Mouse (Mus musculus): Measurements from ENCODE around the gene Thsd7b. TPM values are rescaled to one million over a fixed set of nuclear protein-coding genes. Genes with fewer than 3 reads are reported as not detected.
"Not testable (repeated sequence)": the region's sequence is repeated elsewhere in the genome, so short reads cannot be mapped to it uniquely, and the experiment has no call there.

Gene Thsd7b
- total RNA-seq, 4 experiments from 2014 or later = 0.19 to 0.46 (median 0.41) TPM

DNA sequence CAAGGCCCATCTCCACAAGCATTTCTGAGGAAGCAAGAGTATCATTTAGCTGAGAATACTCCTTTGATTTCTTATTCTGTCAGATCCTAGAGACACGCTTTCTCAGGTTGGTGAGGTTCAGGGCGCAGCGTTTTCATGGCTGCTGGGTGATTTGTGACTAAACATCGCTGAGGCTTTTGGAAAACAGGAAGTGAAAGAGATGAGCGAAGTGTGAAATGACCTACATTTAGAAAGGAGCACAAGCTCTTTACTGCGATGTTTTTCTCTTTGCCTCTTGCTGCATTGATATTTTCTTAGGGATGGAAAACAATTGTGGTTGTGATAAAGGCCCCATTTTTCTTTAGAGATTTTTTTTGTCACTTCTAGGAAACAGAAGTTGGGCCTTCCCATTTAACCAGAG is 351.4 kb downstream of the Thsd7b start:
- DNase-seq (ENCODE audit: low spot score in 2 of 2) = no peak

DNA sequence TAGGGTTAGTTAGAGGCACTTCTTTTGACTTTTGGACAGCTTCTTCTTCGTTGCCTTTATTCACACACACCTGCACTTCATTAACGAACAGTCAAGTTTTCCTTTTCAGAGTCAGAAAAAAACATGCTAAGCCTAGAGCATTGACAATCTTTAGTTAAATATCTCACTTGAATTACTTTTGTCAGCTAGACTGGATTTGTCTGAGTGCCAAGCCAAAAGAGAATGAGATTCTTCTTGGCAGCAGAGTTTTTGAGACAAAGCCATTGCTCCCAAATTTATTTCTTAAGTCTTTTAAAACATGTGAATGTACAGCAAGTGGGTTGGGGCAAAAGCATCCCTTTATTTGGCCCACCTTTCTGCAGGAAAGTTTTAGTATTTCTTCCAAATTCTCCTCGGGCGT is 362.0 kb downstream of the Thsd7b start:
- DNase-seq (ENCODE audit: low spot score in 2 of 2) = no peak

DNA sequence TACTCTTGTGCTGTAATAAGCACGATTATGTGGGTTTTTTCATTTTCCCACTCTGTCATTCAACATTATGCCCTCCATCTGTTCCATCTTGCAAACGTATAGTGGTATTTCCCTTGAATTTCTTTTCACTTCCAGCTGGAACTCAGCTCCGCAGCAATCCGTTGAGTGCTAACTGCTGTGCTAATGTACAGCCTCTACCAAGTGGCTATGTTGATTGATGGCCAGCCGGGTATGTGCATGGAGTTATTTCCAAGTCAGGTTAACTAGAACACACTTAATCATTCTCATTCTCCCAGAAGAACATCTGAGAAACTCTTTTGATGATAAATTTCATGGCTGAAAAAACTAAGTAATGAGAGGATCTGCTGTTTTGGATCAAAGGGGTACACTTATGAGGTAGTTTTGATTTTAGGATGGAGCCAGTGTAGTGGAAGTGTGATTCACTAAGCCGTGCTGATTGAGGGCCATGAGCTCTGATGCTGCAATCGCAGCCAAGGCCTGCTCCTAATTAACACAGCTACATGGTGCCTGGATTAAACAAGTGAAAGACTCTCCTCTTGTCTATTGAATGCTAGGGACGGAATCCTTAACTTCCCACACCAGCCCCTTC is 371.3 kb downstream of the Thsd7b start:
- DNase-seq (ENCODE audit: low spot score in 2 of 2) = no peak

DNA sequence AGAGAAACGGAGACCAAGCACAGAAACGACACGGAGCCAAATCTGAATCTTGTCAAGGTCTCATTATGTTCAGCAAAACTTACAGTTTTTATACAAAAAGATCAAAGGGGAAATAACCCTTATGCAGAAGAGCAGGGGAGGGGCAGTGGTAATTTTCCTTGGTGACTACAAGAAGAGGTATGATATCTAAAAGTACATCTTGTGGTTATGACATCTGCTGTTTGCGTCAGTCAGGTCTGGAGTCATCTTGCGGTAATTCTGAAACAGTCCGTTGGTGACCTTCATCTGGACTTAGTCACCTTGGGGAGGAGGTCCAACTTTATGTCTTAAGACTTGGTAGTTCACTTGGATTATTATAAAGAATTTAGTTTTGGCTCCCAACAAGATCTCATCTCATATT is 378.3 kb downstream of the Thsd7b start:
- DNase-seq (ENCODE audit: low spot score in 2 of 2) = not testable (repeated sequence)

DNA sequence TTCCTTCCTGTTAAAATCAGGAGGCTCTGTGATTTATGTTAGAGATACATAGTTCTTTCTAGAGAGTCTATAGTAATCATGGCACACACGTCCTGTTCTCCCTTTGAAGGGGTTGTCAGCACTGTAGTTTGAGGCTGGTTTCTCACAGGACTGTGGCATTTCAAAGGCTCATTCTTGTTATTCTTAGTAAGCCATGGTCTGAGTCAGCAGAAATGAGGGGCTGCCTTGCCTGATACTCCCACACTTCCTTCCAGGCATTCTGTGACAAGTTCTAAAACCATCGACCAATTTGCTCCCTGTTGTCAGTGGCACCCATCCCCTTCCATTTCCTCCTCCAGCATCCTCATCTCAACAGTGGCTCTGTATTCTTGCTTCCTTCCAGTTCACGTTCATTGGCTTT is 384.9 kb downstream of the Thsd7b start:
- DNase-seq (ENCODE audit: low spot score in 2 of 2) = no peak

DNA sequence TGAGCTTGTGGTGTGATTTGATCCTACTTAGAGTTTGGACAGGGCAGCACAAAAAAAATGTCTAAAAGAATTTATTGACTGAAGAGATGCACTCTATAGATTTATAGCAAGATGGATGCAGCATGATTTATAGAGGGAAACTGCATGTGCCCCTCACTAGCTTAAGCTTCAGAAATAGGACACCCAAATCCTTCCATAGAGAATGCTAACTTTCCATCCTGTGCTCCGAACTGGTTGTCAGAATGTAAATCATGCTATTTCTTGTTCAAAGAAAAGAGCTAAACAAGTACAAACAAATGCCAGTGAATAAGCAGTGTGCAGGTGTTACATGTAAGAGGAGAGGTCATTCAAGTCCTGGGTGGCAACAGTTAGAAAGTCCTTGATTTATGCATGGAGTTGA is 402.8 kb downstream of the Thsd7b start:
- no peak for DNase-seq (ENCODE audit: low spot score in 2 of 2)

DNA sequence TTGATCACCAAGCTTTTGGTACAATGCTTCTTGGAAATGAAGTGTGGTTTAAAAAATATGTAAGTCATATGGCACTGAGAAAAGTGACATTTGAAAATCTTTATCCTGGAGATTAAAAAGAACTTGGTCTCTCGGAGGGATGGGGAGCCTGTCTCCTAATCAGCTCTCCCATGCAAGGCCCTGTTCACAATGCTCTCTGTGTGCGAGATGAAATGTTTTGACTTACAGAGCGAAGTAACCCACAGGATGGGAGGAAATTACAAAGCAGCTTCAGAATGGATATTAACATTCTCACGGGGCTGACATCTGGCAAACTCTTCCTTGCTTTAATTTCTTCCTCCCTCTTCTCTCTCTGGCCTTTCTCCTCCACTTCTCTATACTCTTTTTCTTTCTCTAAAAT is 405.7 kb downstream of the Thsd7b start:
- no peak for DNase-seq (ENCODE audit: low spot score in 2 of 2)

DNA sequence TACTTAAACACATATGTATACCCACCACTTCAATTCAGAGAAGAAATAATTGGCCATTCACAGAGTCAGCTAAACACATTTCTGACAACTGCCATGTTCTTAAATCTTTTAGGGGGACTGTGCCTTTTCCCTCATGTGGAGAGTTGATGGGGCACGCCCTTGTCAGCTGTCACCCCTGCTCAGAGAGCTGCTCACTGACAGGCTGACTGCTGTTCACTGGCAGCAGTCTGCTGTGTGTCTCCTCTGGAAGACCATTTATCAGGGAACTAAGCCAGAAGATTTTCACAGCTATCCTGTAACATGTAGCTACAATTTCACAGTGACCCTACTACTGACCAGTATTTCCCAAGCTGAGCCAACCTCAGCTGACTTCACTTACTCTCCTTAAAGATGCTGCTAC is 432.6 kb downstream of the Thsd7b start:
- DNase-seq (ENCODE audit: low spot score in 2 of 2) = no peak

DNA sequence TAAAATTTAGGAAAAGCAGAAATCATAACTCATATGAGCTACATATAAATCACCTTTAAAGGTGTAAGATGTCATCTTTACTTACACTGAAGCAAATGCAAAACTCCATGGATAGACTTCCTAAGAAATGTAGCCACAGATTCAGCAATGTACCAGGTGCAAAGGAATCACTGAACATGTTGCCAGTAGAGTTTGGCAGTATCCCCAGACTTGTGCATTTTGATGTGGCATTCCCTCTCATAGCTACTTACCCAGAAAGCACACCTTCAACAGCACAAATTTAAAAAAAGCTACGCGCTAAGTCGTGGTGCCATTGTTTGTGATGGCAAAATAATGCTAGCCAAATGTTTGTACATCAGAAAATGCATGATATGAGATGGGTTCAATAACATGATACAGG is 439.6 kb downstream of the Thsd7b start:
- DNase-seq (ENCODE audit: low spot score in 2 of 2) = no peak

DNA sequence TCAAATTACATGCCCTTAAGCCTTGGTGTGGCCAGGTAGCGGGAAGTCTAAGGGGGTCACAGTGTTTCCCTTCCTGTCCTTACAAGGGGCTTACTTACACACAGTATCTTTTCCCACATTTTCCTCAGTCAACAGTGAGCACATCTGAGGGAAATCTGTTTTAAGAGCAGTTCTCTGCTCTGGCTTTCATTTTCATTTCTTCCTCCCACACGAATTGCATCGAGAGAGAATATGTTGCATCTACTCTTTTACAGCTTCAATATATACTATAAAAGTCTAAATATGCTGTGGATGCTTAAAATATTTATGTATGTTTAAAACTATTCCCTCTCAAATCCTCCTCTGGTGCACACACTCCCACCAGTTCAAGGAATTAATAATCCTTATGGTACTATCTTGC is 440.5 kb downstream of the Thsd7b start:
- DNase-seq (ENCODE audit: low spot score in 2 of 2) = no peak

DNA sequence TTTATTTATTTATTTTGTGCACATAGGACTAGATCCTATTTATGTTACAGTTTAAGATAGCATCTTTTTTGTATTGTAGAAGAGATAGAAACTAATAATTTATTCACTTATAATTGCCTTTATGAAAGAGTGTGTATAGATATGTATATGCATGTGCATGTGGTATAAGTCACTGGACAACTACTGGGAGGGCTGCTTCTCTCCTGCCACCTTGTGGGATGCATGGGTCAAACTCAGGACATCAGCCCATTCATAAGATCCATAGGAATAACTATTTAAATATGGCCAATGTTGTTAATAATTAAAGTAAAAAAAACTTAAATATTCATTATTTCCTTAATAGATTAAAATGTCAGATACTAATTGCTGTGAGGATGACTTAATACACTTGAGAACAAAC is 446.5 kb downstream of the Thsd7b start:
- DNase-seq (ENCODE audit: low spot score in 2 of 2) = no peak

DNA sequence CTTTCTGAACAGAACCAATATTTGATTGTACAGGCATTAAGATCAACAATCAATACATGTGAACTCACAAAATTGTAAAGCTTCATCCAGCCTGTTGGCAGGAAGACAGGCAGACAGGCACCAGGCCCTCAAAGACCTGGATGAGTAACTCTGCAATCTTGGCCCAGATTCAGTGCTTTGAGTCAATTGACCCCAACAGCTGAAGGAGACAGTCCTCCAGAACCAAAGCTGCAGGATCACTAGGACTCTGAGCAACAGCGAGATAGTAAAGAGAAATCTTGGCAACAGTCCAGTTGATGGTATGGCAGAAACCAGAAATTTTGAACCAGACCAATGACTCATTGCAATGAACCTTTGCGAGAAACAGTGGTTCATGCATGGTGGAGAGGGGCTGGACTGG is 458.9 kb downstream of the Thsd7b start:
- DNase-seq (ENCODE audit: low spot score in 2 of 2) = no peak

DNA sequence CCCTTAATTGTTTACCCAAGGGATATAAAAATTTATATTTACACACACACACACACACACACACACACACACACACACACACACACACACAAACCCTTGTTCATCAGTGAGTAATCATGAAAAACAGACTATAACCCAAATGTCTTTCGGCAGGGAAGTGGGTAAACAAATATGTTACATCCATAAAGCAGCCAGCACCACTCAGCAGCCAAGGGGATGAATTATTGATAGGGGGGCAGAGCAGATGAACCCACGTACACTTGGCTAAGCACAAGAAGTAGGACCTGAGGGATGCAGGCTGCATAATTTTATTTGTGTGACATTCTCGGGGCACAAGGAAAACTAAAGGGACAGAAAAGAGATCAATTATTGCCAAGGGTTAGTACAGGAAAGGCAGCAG is 474.5 kb downstream of the Thsd7b start:
- DNase-seq (ENCODE audit: low spot score in 2 of 2) = no peak

DNA sequence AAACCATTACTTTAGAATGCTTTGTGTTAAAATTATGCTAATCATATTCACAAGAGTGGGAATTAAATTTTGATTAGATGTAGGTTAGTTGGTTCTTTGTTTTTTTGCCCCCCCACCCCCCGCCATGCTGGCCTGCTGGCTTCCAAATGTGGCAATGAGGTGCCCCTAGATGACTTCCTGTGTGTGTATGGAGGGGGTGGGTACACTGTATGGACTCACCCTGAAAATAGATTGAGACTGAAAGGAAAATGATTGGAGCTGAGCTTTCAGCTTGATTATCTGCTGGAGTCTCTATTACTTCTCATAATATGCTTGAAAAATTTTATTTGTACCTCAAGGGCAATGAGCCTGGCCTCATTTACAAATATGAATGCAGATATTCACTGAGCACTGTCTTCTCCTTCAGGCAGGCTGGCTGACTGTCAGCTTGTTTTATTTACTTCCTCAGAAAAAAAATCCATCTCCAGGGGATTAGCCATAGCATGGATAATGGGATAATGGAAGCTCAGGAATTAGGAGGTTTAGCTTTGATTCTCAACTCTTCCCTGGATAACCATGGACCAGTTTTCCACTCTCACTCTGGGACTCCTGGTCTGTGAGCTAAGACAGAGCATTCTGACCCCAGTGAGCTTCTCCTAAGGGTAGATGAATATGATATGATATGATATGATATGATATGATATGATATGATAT is 483.6 kb downstream of the Thsd7b start:
- DNase-seq (ENCODE audit: low spot score in 2 of 2) = no peak

DNA sequence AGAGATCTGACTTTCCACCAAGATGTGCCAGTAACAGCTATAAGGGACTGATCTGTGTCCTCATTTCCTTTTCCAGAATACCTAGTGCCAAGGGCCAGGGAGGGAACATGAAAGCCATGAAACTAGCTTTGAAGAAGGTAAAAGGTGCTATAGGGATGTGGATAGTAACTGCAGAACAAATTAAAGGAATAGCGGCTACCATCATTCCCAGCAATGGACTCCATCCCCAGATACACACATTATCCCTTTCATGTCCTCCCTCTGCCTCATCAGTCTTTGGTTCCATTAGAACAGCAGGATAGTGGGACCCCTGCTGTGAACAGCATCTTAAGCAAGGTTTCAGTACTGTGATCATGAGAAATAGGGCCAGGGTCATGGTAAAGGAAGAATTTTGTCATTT is 485.9 kb downstream of the Thsd7b start:
- no peak for DNase-seq (ENCODE audit: low spot score in 2 of 2)

DNA sequence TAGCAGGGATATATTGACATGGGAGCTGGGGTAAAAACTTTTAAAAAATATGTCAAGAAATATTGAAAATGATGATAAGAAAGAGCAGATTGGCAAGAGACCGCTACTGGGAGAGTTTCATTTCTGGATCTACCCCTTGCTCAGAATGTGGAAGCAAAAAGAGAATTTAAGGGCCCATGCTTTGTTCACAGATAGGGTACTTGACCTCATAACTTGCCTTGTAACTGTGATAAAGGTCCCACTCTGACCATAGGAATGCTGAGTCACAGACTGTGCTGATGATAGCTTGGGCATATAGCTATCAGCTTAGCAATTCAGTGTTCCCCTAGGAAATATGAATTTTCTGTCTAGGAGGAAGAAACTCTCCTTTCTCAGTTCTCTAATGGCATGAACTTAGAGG is 488.1 kb downstream of the Thsd7b start:
- no peak for DNase-seq (ENCODE audit: low spot score in 2 of 2)

DNA sequence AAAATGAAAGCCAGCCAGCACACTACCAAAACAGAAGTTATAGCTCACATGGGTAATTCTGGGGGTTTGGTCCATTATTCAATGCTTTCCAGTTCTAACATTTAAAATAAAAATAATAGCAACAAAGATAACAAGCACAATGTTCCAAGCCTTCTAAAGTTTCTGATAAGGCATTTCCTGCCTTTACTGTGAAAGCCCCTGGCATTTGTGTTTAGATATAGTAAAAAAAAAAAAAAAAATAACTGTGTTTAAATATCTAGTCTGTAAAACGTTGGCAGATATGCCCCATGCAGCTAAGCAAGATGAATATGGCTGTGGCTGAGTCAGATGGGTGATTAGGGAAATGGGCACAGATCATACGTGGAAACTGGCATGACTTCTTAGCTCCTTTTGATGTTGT is 491.6 kb downstream of the Thsd7b start:
- no peak for DNase-seq (ENCODE audit: low spot score in 2 of 2)

DNA sequence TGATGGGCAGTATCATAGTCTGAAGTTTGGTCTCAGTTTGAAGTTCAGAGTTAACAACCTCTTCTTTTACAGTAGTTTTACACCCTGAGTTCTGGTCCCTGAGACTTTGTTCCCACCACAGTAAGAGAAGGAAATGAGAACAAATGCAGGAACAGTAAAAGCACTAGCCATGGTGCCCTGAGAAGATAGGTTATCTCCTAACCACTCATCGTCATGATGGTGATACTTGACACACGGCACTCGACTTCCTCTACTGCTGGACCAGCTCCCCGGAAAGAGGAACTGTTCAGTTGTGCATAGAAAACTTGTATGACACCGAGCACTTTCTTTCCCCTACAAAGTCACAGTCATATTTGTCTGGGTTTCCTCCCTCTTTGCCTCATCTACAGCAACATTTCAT is 504.0 kb downstream of the Thsd7b start:
- no peak for DNase-seq (ENCODE audit: low spot score in 2 of 2)

DNA sequence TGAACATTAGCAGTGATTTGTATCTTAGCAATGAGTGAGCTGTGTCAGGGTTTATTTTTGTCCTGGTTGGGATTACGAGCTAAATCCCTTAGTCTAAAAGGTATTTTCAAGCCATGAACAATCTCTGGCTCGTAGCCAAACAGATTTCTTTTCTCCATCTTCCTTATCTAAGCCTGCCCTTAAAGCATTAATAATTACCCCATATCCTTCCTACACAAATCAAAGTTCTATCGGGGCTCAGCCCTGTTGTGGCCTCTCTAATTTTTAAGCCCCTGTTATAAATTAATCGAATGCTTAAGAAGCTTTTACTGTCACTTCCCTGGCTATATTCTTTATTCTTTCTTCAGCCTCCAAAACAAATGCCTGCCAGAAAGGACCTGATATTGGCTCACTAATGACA is 506.4 kb downstream of the Thsd7b start:
- DNase-seq (ENCODE audit: low spot score in 2 of 2) = no peak

DNA sequence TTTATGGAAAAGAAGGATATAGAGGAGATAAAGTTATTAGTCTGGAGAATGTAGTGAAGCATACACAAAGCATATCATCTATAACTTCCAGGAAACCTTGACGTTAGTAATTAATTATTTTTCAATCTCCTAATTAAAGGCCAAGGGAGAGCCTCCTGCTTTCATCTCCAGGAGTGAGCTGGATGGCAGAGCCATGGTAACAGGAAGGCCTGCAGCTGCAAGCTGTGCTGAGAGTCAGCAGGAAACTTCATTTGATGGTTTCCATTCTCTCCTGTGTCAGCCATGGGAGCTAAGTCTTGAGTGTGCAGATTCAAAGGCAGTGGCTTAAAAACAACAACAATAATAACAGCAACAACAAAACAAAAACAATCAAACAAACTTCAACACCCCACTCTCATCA is 507.5 kb downstream of the Thsd7b start:
- DNase-seq (ENCODE audit: low spot score in 2 of 2) = no peak

DNA sequence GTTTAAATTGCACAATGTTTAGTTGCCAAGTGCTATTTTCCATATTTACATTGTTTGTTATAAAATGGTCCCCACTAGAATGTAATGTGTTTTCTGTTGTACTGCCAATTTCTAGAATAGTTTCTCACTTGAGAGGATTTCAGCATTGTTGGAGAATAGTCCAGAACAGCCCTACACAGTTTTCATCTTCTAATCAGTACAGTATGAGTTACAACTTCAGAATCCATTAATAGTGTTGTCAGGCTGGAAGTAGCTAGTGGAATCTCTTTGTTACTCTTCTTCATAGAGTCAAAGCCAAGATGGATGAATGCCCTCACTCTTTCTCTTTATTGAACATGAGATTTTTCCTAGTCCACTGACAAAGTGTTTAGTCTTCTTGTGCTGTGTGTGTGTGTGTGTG is 525.4 kb downstream of the Thsd7b start:
- DNase-seq (ENCODE audit: low spot score in 2 of 2) = no peak

DNA sequence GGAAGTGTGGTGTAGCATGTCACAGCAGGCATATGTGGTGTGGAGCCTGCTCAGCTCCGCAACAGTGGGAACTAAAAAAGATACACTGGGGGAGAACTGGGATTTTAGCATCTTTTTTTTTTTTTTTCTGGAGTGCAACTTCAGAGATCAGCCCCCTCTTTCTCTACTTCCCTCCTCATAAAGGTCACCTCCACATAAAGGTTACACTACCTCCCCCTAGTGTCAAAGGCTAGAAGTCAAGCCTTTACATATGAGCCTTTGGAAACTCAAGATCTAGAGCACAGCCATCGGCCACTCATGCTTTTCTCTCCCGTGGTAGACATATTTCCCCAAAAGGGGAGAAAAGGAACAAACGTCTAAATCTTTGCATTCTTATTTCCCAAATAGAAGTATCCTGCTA is 553.8 kb downstream of the Thsd7b start:
- no peak for DNase-seq (ENCODE audit: low spot score in 2 of 2)

DNA sequence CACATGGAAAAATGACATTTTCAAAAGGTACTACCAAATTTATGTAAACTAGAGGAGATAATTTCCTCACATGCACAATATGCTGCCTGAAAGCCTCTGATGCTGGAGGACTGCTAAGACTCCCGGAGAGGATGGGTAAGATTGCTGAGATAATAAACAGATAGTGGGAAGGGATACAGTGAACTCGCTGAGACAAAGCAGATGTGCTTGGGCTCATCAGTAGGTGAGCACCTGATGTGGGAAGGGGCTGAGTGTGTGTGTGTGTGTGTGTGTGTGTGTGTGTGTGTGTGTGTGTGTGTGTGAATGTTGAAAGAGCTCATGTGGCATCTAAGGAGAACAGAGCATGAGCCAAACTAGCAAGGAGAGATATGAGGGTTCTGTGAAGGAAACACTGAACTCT is 564.2 kb downstream of the Thsd7b start:
- no peak for DNase-seq (ENCODE audit: low spot score in 2 of 2)

DNA sequence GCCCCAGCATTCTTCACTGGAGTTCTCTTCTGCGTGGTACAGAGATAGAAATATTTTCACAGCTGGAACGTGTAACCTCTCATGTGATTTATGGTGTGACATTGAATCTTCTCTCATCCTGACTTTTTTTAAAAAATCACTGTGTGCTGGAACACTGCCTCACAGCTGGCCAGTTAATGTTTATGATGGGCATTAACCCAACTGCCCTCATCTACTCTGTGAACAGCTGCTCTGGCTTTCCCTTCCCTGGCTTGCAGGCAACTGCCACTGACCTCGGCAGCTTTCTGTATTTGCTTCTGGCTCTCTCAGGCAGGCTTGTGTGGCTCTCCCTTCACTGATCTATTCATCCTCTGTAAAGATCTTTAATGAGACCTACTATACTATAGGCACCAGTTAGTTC is 564.7 kb downstream of the Thsd7b start:
- DNase-seq (ENCODE audit: low spot score in 2 of 2) = no peak
